Mouse (Mus musculus) heart, postnatal 0 days (tissue): ENCODE results near the gene Slc4a2.

Source experiments
- CTCF ChIP-seq: IDR thresholded peaks from 2 replicates; pipeline ENCODE4 v1.5.1; 2016; ENCODE audit warnings: antibody characterized with exemption, control low read depth, low read depth
- EP300 ChIP-seq: IDR thresholded peaks from 2 replicates; pipeline ENCODE4 v1.6.1; 2016; ENCODE audit warnings: antibody characterized with exemption, low read depth

- TF ChIP-seq CTCF (no peak), EP300 (no peak)
Measured at GRCm38 (mm10) chr5:24413042-24413693, 10.5 kb upstream of the Slc4a2 start, which contains the start of gene Asic3.
